Mouse (Mus musculus) heart, adult 9 months (tissue): Measurements from ENCODE around the gene Ier5.

ENCODE experiments used
- DNase-seq, 2 experiments: peaks; one replicate each; pipeline ENCODE4 v3.0.0; 2022; ENCODE audit warnings: low spot score in 2 of 2

The Ier5 gene

GRCm38 (mm10) chr1:155077675-155078074 lies 21.8 kb downstream of the Ier5 start:
- DNase-seq = no peak

- DNase-seq = no peak
These were observed 23.6 kb downstream of the Ier5 start for GRCm38 (mm10) chr1:155075856-155076255.

- DNase-seq = peak; percentile 73
These were observed 24.6 kb downstream of the Ier5 start for GRCm38 (mm10) chr1:155074856-155075255.

GRCm38 (mm10) chr1:155073905-155074304 lies 25.5 kb downstream of the Ier5 start:
- no peak for DNase-seq

- DNase-seq = no peak
These were observed 26.3 kb downstream of the Ier5 start for GRCm38 (mm10) chr1:155073133-155073532.

- DNase-seq = no peak
These were observed 28.1 kb downstream of the Ier5 start for GRCm38 (mm10) chr1:155071287-155071876.

- DNase-seq = no peak
These were observed 28.7 kb downstream of the Ier5 start for GRCm38 (mm10) chr1:155070561-155071286.

- no peak for DNase-seq
These were observed 29.7 kb downstream of the Ier5 start for GRCm38 (mm10) chr1:155069696-155070095.

GRCm38 (mm10) chr1:155066196-155066595 lies 33.2 kb downstream of the Ier5 start:
- no peak for DNase-seq

GRCm38 (mm10) chr1:155065068-155065701 lies 34.3 kb downstream of the Ier5 start:
- DNase-seq = no peak

GRCm38 (mm10) chr1:155064649-155065048 lies 34.8 kb downstream of the Ier5 start:
- no peak for DNase-seq

- peak in 1 of 2 experiments; percentile 79 for DNase-seq
These were observed 35.3 kb downstream of the Ier5 start for GRCm38 (mm10) chr1:155064111-155064510.

- no peak for DNase-seq
These were observed 36.5 kb downstream of the Ier5 start for GRCm38 (mm10) chr1:155062963-155063362.

GRCm38 (mm10) chr1:155062057-155062456 lies 37.4 kb downstream of the Ier5 start:
- DNase-seq = no peak

- no peak for DNase-seq
These were observed 38.3 kb downstream of the Ier5 start for GRCm38 (mm10) chr1:155060832-155061801.

- DNase-seq = no peak
These were observed 39.2 kb downstream of the Ier5 start for GRCm38 (mm10) chr1:155060261-155060660.

- DNase-seq = peak; percentile 75 to 80
These were observed 39.9 kb downstream of the Ier5 start for GRCm38 (mm10) chr1:155059505-155059904.

GRCm38 (mm10) chr1:155058099-155059012 lies 41.1 kb downstream of the Ier5 start:
- DNase-seq = no peak

- no peak for DNase-seq
These were observed 43.3 kb downstream of the Ier5 start for GRCm38 (mm10) chr1:155056166-155056565.

- DNase-seq = no peak
These were observed 44.4 kb downstream of the Ier5 start for GRCm38 (mm10) chr1:155055041-155055440.
